Mouse (Mus musculus) embryonic facial prominence, embryonic 15.5 days (tissue): ENCODE data around the gene Brs3. TPM values are rescaled to one million over a fixed set of nuclear protein-coding genes. Genes with fewer than 3 reads are reported as not detected.

Experiments used
- ATAC-seq: fragments of 200-750 bp; cut with Nextera tagmentation; 2 replicates; pipeline ENCODE4 v1.8.0; 2017; ENCODE audit warnings: low read depth, moderate TSS enrichment; ENCODE audit not compliant: insufficient number of reproducible peaks, low FRiP score, low TSS enrichment
- H3K27ac ChIP-seq: fragments of 300-500 bp; sonication (generic); replicated peaks from 2 replicates; pipeline ENCODE4 v1.5.1; 2015; ENCODE audit warnings: mild to moderate bottlenecking, inconsistent platforms
- H3K27me3 ChIP-seq: fragments of 300-500 bp; sonication (generic); 2 replicates; pipeline ENCODE4 v1.6.1; 2015; ENCODE audit warnings: inconsistent platforms
- H3K36me3 ChIP-seq: fragments of 300-500 bp; sonication (generic); 2 replicates; pipeline ENCODE4 v1.6.1; 2015; ENCODE audit warnings: mild to moderate bottlenecking, inconsistent platforms
- H3K4me1 ChIP-seq: fragments of 300-500 bp; sonication (generic); 2 replicates; pipeline ENCODE4 v1.6.1; 2015; ENCODE audit warnings: inconsistent platforms
- H3K4me2 ChIP-seq: fragments of 300-500 bp; sonication (generic); replicated peaks from 2 replicates; pipeline ENCODE4 v1.6.1; 2015; ENCODE audit warnings: mild to moderate bottlenecking, inconsistent platforms
- H3K4me3 ChIP-seq: fragments of 300-500 bp; sonication (generic); replicated peaks from 2 replicates; pipeline ENCODE4 v1.5.1; 2015; ENCODE audit warnings: mild to moderate bottlenecking, inconsistent platforms
- H3K9ac ChIP-seq: fragments of 300-500 bp; sonication (generic); 2 replicates; pipeline ENCODE4 v1.6.1; 2015; ENCODE audit warnings: inconsistent platforms
- H3K9me3 ChIP-seq: fragments of 300-500 bp; sonication (generic); replicated peaks from 2 replicates; pipeline ENCODE4 v1.6.1; 2016; ENCODE audit warnings: inconsistent platforms
- WGBS: fragments of 180-500 bp; shearing (Covaris S2); methylation state at CpG from one replicate; pipeline ENCODE4 v1.1.7; 2015; 5-methylcytosine and 5-hydroxymethylcytosine counted together
- polyA plus RNA-seq: library from polyadenylated mRNA; unstranded; fragments of >200 nt; fragmentation: Nextera tagmentation; extraction: Ambion mirVana; gene quantifications from 2 replicates; pipeline ENCODE4 v1.2.1, GENCODE M21; 2015

Gene Brs3
- not detected in 2 replicates for polyA plus RNA-seq

DNA sequence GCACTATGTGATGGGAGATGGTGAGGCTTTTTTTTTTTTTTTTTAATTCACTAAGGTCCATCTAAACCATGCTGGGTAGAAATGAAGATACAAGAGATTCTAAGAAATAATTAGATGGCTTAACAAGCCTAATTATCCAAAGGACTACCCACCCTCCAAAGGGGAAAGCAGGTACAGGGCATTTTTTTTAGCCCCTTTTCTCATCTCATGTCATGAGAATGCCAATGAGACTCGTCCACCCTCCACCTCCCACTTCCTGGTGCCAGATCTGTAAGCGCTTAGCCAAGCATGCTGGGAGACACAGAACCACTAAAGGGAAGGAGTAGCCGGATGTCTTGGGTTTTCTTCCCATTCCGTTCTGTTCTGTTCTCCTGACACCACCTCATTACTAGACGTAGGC lies at the start of gene Brs3:
Brs3 (plus strand) TSS at position 301 of the 400 bp plus-strand sequence.
- Histone ChIP-seq H3K4me3 (no peak within 1 kb of the TSS), H3K9me3 (no peaks in the 10 kb centered on the region), H3K36me3 (no peaks in the 10 kb centered on the region), H3K27me3 (no peaks in the 10 kb centered on the region; the same call in 1 of the 2 replicates), H3K9ac (no peak within 1 kb of the TSS), H3K4me1 (no peaks in the 10 kb centered on the region), H3K4me2 (no peak within 1 kb of the TSS), H3K27ac (no peak within 1 kb of the TSS)
- 71% methylated on average over 5 of the region's 5 CpGs for WGBS
- no peak for ATAC-seq

DNA sequence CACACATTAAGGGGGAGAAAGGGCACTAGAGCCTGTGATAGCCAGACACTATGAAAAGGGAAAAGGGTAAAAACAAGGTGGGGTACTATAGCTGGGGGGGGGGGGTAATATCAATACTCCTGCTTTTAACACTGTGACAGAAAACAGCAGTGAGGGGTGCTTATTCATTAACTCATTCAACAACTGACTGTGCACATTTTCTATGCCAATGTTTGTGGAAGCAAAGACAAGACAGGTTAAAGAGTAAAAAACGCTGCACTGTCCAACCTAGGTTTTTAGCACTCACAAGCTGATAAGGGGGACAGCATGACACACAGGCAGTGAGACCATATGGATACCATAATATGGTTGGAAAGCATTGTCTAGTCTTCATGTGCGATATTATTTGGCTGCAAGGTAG lies 30.0 kb upstream of the Brs3 start:
- Histone ChIP-seq H3K4me3 (no peak overlapping the region), H3K36me3 (no peaks in the 10 kb centered on the region), H3K4me2 (no peak overlapping the region), H3K27me3 (no peaks in the 10 kb centered on the region), H3K4me1 (no peaks in the 10 kb centered on the region), H3K9ac (no peak overlapping the region), H3K9me3 (no peaks in the 10 kb centered on the region), H3K27ac (no peak overlapping the region)
- no peak for ATAC-seq
- 80% methylated on average over 2 of the region's 2 CpGs for WGBS

DNA sequence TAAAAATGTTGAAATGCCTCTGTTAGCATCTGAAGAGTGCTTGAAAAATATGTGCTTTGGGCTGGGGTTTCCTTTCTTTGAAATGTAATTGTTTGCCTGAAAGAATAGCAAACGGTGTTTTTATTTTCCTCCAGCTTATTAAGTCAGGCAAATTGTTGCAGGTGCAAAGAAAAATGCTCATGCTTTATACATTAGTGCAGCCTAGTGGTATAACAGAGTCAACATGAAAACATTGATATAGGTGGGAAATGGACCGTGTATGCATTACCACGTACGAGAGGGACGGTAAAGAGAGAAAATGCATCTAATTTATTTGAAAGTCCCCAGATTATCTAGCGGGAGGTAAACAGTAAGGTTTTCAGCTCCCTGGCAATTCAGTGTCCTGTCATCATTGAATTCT lies 995 bp downstream of the Brs3 start:
- Histone ChIP-seq H3K4me1 (no peaks in the 10 kb centered on the region), H3K4me2 (no peak overlapping the region), H3K36me3 (no peaks in the 10 kb centered on the region), H3K27ac (no peak overlapping the region), H3K4me3 (no peak overlapping the region), H3K27me3 (no peaks in the 10 kb centered on the region; the same call in 1 of the 2 replicates), H3K9me3 (no peaks in the 10 kb centered on the region), H3K9ac (no peak overlapping the region)
- no peak for ATAC-seq
- WGBS, result 76% methylated on average over 6 of the region's 6 CpGs

DNA sequence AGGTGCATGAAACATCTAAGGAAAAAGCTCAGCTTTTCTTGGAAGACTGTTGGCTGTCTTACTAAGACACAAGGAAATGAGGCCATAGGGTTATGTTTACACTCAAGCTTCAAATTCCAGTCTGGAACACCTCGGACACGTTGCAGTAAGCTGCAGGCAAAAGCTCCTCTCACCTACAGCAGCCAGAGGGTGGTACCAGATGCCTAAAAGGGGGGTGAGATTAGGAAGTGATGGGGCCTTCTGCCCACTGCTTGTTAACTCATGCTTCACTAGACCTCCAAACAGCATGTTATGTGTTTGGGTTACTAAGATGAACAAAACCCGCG lies 9.9 kb downstream of the Brs3 start:
- 0 out of 2 replicates have a peak, but pooled peaks cover 5% of the 10 kb centered on the region for H3K36me3 ChIP-seq
- WGBS, result 21% methylated on average over 4 of the region's 4 CpGs
- H3K4me1 ChIP-seq, result no peaks in the 10 kb centered on the region
- peak overlapping the region; percentile 96 for H3K27ac ChIP-seq
- peak overlapping the region; percentile 60 for H3K4me3 ChIP-seq
- peak; percentile 65 for ATAC-seq
- H3K4me2 ChIP-seq, result peak overlapping the region; percentile 42
- H3K27me3 ChIP-seq, result no peaks in the 10 kb centered on the region
- H3K9ac ChIP-seq, result no peak overlapping the region
- H3K9me3 ChIP-seq, result no peaks in the 10 kb centered on the region

DNA sequence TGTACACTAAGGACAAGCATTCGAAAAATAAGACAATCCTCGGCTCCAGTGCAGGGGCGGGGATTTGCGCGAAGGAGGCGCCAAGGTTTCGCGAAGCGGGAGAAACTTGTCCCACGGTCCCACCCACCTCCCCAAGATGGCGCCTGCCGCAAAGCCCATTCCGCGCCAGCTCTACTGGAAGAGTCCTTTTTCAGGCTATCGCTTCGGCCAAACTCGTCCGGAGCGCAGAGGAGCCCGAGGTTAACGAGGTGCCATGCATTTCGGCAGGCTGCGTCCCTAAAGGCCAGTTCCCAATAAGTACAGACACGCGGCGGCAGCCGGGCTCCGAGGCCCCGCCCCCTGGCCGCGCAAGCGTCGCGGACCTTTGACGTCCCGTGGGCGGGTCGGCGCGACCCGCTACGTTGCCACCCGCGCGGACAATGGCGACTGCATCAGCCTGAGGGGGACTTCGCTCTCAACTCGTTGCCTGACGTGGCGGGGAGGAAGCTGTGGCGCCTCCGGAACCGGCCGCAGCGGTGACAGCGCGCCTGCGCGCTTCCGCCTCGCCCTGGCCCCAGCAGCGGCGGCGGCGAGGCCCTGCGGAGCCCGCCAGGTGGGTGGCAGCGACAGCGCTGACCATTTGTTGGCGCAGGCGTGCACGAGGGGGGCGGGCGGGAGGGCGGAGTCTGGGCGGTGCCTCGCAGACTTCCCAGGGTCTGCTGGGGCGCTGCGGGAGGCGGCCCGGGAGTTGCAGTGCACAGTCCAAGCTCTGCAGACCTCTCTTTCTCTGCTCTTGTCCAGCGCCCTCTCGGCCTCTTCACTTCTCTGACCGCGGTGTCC lies 10.5 kb downstream of the Brs3 start, which contains the start of gene Htatsf1:
Htatsf1 (plus strand) TSS at position 410 of the 819 bp plus-strand sequence.
- Histone ChIP-seq H3K27ac (peak within 1 kb of the TSS; percentile 96), H3K4me3 (peak within 1 kb of the TSS; percentile 60), H3K9ac (peak within 1 kb of the TSS; percentile 50), H3K4me1 (no peaks in the 10 kb centered on the region), H3K27me3 (no peaks in the 10 kb centered on the region), H3K9me3 (no peaks in the 10 kb centered on the region), H3K36me3 (0 out of 2 replicates have a peak, but pooled peaks cover 5% of the 10 kb centered on the region), H3K4me2 (peak within 1 kb of the TSS; percentile 48)
- 22% methylated on average over 70 of the region's 85 CpGs for WGBS
- ATAC-seq, result peak; percentile 93

DNA sequence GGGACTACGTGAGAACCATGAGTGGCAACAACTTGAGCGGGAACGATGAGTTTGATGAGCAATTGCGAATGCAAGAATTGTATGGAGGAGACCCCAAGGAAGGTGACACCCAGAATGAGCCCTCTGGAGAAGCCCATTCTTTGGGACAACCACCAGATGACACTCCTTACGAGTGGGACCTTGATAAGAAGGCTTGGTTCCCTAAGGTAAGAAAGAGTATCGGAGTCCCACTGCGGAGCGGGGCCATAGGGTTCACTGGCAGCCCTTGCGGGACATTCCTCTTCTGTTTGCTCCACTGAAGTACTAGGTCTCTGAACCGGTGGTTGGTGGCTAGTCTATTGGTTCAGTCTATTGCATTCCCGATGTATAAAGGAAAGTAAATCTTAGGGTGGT lies 11.1 kb downstream of the Brs3 start:
- ATAC-seq, result 0 out of 2 replicates have a peak, but pooled peaks have one; percentile 8
- no peaks in the 10 kb centered on the region for H3K27me3 ChIP-seq
- WGBS, result 28% methylated on average over 11 of the region's 11 CpGs
- no peak overlapping the region for H3K27ac ChIP-seq
- peak overlapping the region; percentile 48 for H3K4me2 ChIP-seq
- peak overlapping the region; percentile 60 for H3K4me3 ChIP-seq
- H3K36me3 ChIP-seq, result 0 out of 2 replicates have a peak, but pooled peaks cover 5% of the 10 kb centered on the region
- H3K9me3 ChIP-seq, result no peaks in the 10 kb centered on the region
- no peaks in the 10 kb centered on the region for H3K4me1 ChIP-seq
- peak overlapping the region; percentile 23; the same call in 1 of the 2 replicates for H3K9ac ChIP-seq

DNA sequence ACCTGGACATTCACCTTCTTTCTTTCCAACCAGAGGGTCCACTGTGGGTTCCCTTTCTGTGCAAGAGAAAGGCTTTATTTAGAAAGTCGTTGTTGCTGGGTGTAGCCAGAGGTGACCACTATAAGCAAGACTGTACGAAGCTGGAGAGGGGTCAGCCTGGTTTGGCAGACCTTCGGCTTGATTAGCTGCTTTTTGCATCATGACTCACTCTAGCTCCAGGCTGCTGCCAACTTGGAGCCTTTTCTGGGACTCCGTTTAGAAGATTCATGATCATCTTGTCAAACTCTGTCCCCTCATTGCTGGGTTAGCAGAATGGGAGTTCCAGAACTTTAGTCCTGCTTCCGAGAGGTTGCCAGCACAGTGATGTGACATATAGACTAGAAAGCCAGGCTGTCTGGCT lies 38.6 kb downstream of the Brs3 start:
- no peak overlapping the region for H3K4me3 ChIP-seq
- H3K9me3 ChIP-seq, result no peaks in the 10 kb centered on the region
- 68% methylated on average over 5 of the region's 5 CpGs for WGBS
- no peak for ATAC-seq
- H3K36me3 ChIP-seq, result no peaks in the 10 kb centered on the region
- H3K27me3 ChIP-seq, result no peaks in the 10 kb centered on the region
- H3K27ac ChIP-seq, result no peak overlapping the region
- no peak overlapping the region for H3K4me2 ChIP-seq
- no peak overlapping the region for H3K9ac ChIP-seq
- H3K4me1 ChIP-seq, result no peaks in the 10 kb centered on the region

DNA sequence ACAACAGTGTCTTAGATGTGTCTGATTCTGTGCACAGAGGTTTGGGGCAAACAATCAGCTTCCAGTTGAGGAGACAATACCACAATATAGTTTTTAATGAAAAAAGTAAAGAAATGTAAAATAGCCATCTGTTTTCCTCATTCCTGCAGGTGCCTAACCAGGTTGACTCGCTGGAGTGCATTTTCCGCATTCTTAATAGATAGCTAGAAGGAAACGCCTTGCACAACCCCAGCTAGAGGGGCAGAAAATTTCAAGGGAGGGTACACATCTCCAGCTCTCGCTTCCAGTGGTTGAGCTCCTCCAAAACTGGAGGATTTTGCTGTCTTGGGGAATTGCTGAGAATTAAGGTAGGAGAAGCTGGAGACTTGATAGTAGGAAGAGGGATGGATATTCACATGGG lies 44.9 kb downstream of the Brs3 start, which contains the start of gene Vgll1:
Vgll1 (plus strand) TSS at position 301 of the 400 bp plus-strand sequence.
- 76% methylated on average over 4 of the region's 4 CpGs for WGBS
- H3K4me2 ChIP-seq, result no peak within 1 kb of the TSS
- H3K36me3 ChIP-seq, result no peaks in the 10 kb centered on the region
- H3K27ac ChIP-seq, result no peak within 1 kb of the TSS
- no peaks in the 10 kb centered on the region for H3K9me3 ChIP-seq
- no peak within 1 kb of the TSS for H3K9ac ChIP-seq
- no peaks in the 10 kb centered on the region for H3K27me3 ChIP-seq
- H3K4me1 ChIP-seq, result no peaks in the 10 kb centered on the region
- no peak within 1 kb of the TSS for H3K4me3 ChIP-seq
- no peak for ATAC-seq

Other genes with a start within 250 kb of the Brs3 start
- gene Map7d3, start 220.7 kb upstream of the Brs3 start, polyA plus RNA-seq, result 3.3 and 3.8 TPM in 2 replicates
- gene Adgrg4, start 172.9 kb upstream of the Brs3 start, polyA plus RNA-seq, result not detected in 2 replicates
- gene Htatsf1, start 10.5 kb downstream of the Brs3 start, polyA plus RNA-seq, result 80.0 and 81.9 TPM in 2 replicates
- 0.22 and 0.35 TPM in 2 replicates for gene Vgll1, start 45.0 kb downstream of the Brs3 start, polyA plus RNA-seq
- not detected in 2 replicates for gene Cd40lg, start 169.1 kb downstream of the Brs3 start, polyA plus RNA-seq